ENCODE assay signal across 7 mouse cellular contexts in genomic region chr2:120539333-120539732, GRCm38 (mm10). TPM values are rescaled to one million over a fixed set of nuclear protein-coding genes. Genes with fewer than 3 reads are reported as not detected.
DNase-seq lines count a peak whose midpoint lies in the region; TF ChIP-seq lines count a peak whose summit lies in the region.

No protein-coding gene starts in this region.

- intact Hi-C loops in left cerebral cortex, postnatal 4 days (cut with DNase I): no loop called here
- intact Hi-C loops in heart, adult 2 months (cut with DNase I): no loop called here
- intact Hi-C loops in left cerebral cortex, postnatal 14 days (cut with DNase I): loop anchor here (10.0 kb wide), 1 partner anchor 125 kb away; no protein-coding TSS in a partner anchor

- peak overlapping the region; percentile 83 for H3K27ac ChIP-seq in bone marrow macrophage, adult 2 months (ENCODE audit: insufficient read depth, low read depth, low read length)
- H3K27ac ChIP-seq in heart, adult 2 months: peak overlapping the region; percentile 88
- peak overlapping the region; percentile 82 for H3K27ac ChIP-seq in macrophage

- H3K9ac ChIP-seq in heart, adult 2 months (ENCODE audit: low read depth, low read length): peak overlapping the region; percentile 50

- 15% methylated on average over 3 of the region's 3 CpGs for WGBS in heart, adult 2 months
- 94% methylated on average over 3 of the region's 3 CpGs for WGBS in macrophage (ENCODE audit: missing documents)

- no peak for TF ChIP-seq EP300 in heart, adult 2 months (IDR thresholded peaks at IDR 0.05; ENCODE audit: insufficient read depth, low read depth, low read length)

- peak; percentile 14 for DNase-seq in left cerebral cortex, postnatal 4 days
- no peak for DNase-seq in left cerebral cortex, adult 18-20 months (ENCODE audit: low spot score in 2 of 2)
- peak; percentile 30 to 50 for DNase-seq in heart, adult 2 months
- no peak for DNase-seq in frontal cortex, postnatal 10 days (ENCODE audit: low spot score in 2 of 2)
- no peak for DNase-seq in left cerebral cortex, postnatal 14 days (ENCODE audit: low spot score in 2 of 2)

- no peak for TF ChIP-seq POLR2A in bone marrow macrophage, adult 2 months (IDR thresholded peaks at IDR 0.05; ENCODE audit: borderline replicate concordance, low read depth, low read length)
- no peak for TF ChIP-seq POLR2A in heart, adult 2 months (IDR thresholded peaks at IDR 0.05; ENCODE audit: insufficient read depth, low read depth, low read length)

- H3K79me2 ChIP-seq in heart, adult 2 months (replicated peaks; ENCODE audit: control insufficient read depth, insufficient read depth, low read length): no peaks in the 10 kb centered on the region
- H3K79me2 ChIP-seq in macrophage (ENCODE audit: inconsistent target): peaks cover 62% of the 10 kb centered on the region

- H3K27me3 ChIP-seq in heart, adult 2 months (ENCODE audit: control insufficient read depth, insufficient read depth, low read length): no peaks in the 10 kb centered on the region

- TF ChIP-seq CTCF in bone marrow macrophage, adult 2 months (IDR thresholded peaks at IDR 0.05; ENCODE audit: low read depth, low read length): no peak
- TF ChIP-seq CTCF in heart, adult 2 months (IDR thresholded peaks at IDR 0.05): no peak

- H3K36me3 ChIP-seq in heart, adult 2 months (ENCODE audit: control insufficient read depth, insufficient read depth, low read length): peaks cover 13% of the 10 kb centered on the region
- peaks cover 34% of the 10 kb centered on the region for H3K36me3 ChIP-seq in macrophage (ENCODE audit: inconsistent target)

- H3K4me1 ChIP-seq in bone marrow macrophage, adult 2 months (ENCODE audit: control insufficient read depth, insufficient read depth, low read length): peaks cover 25% of the 10 kb centered on the region
- H3K4me1 ChIP-seq in heart, adult 2 months (ENCODE audit: control insufficient read depth, insufficient read depth, low read length): peaks cover 3% of the 10 kb centered on the region

- H3K4me3 ChIP-seq in bone marrow macrophage, adult 2 months (ENCODE audit: insufficient read depth, low read length): no peak overlapping the region
- peak overlapping the region; percentile 44 for H3K4me3 ChIP-seq in heart, adult 2 months
- no peak overlapping the region for H3K4me3 ChIP-seq in macrophage (ENCODE audit: inconsistent target)

RNA-seq across cellular contexts. Expression of gene Zfp106, which starts 24.3 kb away (rescaled TPM):
- total RNA-seq in left cerebral cortex, postnatal 4 days (2021): 10 to 100 TPM; 81.7 to 84.5 TPM
- 100 to 1,000 TPM; 168 to 179 TPM for total RNA-seq in left cerebral cortex, adult 18-20 months (2021)
- 66.2 and 79.1 TPM in 2 replicates for polyA plus RNA-seq in bone marrow macrophage, adult 2 months (2012; ENCODE audit: insufficient read depth, insufficient read length, missing spikeins)
- total RNA-seq in heart, adult 2 months (2021): 100 to 1,000 TPM; 443 to 527 TPM
- polyA plus RNA-seq in heart, adult 2 months (2012; rRNA removed): 174 and 320 TPM in 2 replicates
- 100 to 1,000 TPM in 16 of 26 experiments, 10 to 100 TPM in 10; 36.1 to 221 (median 126) TPM for total RNA-seq in macrophage (2018; cell fraction: chromatin; rRNA removed)
- total RNA-seq in macrophage (2018; cell fraction: cytosol; rRNA removed): 10 to 100 TPM; 46.0 to 87.7 (median 67.0) TPM
- total RNA-seq in macrophage (2018; cell fraction: nucleus; rRNA removed): 100 to 1,000 TPM in 9 of 26 experiments, 10 to 100 TPM in 17; 40.3 to 134 (median 92.1) TPM
- 45.2 to 55.7 TPM (median 52.7 TPM) in 3 replicates for polyA plus RNA-seq in macrophage (2018)
- 100 to 1,000 TPM; 101 to 105 TPM for total RNA-seq in left cerebral cortex, postnatal 14 days (2021)

RNA-seq across cellular contexts. Expression of gene Snap23, which starts 28.1 kb away (rescaled TPM):
- total RNA-seq in left cerebral cortex, postnatal 4 days (2021): 10 to 100 TPM; 19.8 to 20.0 TPM
- 10 to 100 TPM; 20.0 to 21.1 TPM for total RNA-seq in left cerebral cortex, adult 18-20 months (2021)
- polyA plus RNA-seq in bone marrow macrophage, adult 2 months (2012; ENCODE audit: insufficient read depth, insufficient read length, missing spikeins): 248 and 266 TPM in 2 replicates
- 10 to 100 TPM; 57.9 to 65.4 TPM for total RNA-seq in heart, adult 2 months (2021)
- polyA plus RNA-seq in heart, adult 2 months (2012; rRNA removed): 12.1 and 25.8 TPM in 2 replicates
- total RNA-seq in macrophage (2018; cell fraction: chromatin; rRNA removed): 100 to 1,000 TPM in 20 of 26 experiments, 10 to 100 TPM in 6; 76.3 to 311 (median 116) TPM
- total RNA-seq in macrophage (2018; cell fraction: cytosol; rRNA removed): 100 to 1,000 TPM in 11 of 26 experiments, 10 to 100 TPM in 15; 66.6 to 148 (median 87.1) TPM
- 100 to 1,000 TPM in 10 of 26 experiments, 10 to 100 TPM in 16; 59.1 to 197 (median 89.3) TPM for total RNA-seq in macrophage (2018; cell fraction: nucleus; rRNA removed)
- 69.9 to 226 TPM (median 125 TPM) in 3 replicates for polyA plus RNA-seq in macrophage (2018)
- total RNA-seq in left cerebral cortex, postnatal 14 days (2021): 10 to 100 TPM; 16.8 to 18.5 TPM

Comparison
In these comparisons a context has a peak if more than half of its experiments do, and no peak if none do; other contexts are left out.
1. DNase-seq: peak in left cerebral cortex, postnatal 4 days (single experiment) and heart, adult 2 months (2 of 2); none in left cerebral cortex, adult 18-20 months (0 of 2), frontal cortex, postnatal 10 days (0 of 2) and left cerebral cortex, postnatal 14 days (0 of 2).
2. Peak in every context shown above with its lines, with median percentiles within 50 percentile points of each other: H3K27ac ChIP-seq.